Mouse (Mus musculus) lung, postnatal 25 days (tissue): Measurements from ENCODE around the gene Xpo4.

Source experiments
- DNase-seq: peaks from one replicate; pipeline ENCODE4 v3.0.0; 2022; ENCODE audit warnings: low spot score

Xpo4 gene

GRCm38 (mm10) chr14:57536820-57537219 lies 128.4 kb downstream of the Xpo4 start:
- no peak for DNase-seq

- DNase-seq = no peak
These were observed 129.6 kb downstream of the Xpo4 start for GRCm38 (mm10) chr14:57535646-57536045.

- DNase-seq = no peak
These were observed 130.3 kb downstream of the Xpo4 start for GRCm38 (mm10) chr14:57534961-57535360.

- peak; percentile 43 for DNase-seq
These were observed 130.9 kb downstream of the Xpo4 start for GRCm38 (mm10) chr14:57534346-57534745.

- no peak for DNase-seq
These were observed 131.4 kb downstream of the Xpo4 start for GRCm38 (mm10) chr14:57533841-57534240.

GRCm38 (mm10) chr14:57533214-57533613 lies 132.0 kb downstream of the Xpo4 start:
- DNase-seq = peak; percentile 68

- DNase-seq = no peak
These were observed 132.7 kb downstream of the Xpo4 start for GRCm38 (mm10) chr14:57532577-57532976.

GRCm38 (mm10) chr14:57529786-57530515 lies 135.3 kb downstream of the Xpo4 start:
- no peak for DNase-seq

- no peak for DNase-seq
These were observed 136.0 kb downstream of the Xpo4 start for GRCm38 (mm10) chr14:57529086-57529785.

- no peak for DNase-seq
These were observed 137.6 kb downstream of the Xpo4 start for GRCm38 (mm10) chr14:57527598-57527997.
